Mouse (Mus musculus): ENCODE measurements around the gene Pld4. TPM values are rescaled to one million over a fixed set of nuclear protein-coding genes. Genes with fewer than 3 reads are reported as not detected.

Gene Pld4
- total RNA-seq, 2 experiments from 2014 or later: 1.7 to 4.0 TPM

DNA sequence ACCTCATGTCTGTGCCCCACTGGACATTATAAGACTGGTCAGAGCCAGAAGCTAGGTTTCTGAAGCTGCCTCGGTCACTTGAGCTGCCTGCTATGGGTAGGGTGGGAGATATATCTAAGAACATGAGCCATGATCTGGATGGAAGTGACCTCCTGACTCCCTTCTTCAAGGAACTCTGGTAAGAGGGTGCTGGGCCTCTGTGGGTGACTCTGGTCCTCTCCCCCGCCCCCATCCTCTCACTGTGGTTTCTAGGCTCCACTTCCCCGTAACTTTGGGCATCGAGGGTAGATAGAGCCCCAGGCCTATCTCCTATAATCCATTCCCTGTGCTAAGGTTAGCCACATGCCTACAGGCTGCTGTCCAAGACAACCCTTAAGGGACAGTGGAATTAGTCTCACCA, 956 bp downstream of the Pld4 start:
- H3K4me3 ChIP-seq: peak overlapping the region; percentile 49
- TF ChIP-seq CTCF (IDR thresholded peaks at IDR 0.05): no peak

DNA sequence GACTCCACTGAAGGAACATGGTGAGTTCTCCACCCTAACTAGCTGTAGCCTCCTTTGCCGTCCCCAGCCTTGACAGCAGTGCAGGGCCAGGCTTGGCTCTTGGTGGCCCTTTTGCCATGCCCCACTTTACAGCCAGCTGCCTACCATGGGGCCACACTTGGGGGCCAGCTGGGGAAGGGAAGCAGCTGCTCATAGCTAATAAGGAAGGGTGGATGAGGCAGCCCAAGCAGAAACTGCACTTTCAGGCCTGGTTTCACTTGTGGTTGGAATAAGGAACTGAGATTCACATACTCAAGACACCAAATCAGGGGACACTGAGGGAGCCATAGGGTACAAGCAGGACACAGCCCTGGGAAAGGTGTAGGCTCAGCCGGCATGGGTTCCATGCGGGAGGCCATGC, 1.6 kb downstream of the Pld4 start:
- peak overlapping the region; percentile 16; the same call in 1 of the 2 replicates for H3K27ac ChIP-seq
- TF ChIP-seq CTCF (IDR thresholded peaks at IDR 0.05): no peak
- DNase-seq: no peak
- intact Hi-C loops (cut with DNase I): no loop called here
- H3K4me3 ChIP-seq: peak overlapping the region; percentile 49

More for the DNA sequence above, 956 bp downstream of the Pld4 start:
- intact Hi-C loops (cut with DNase I): no loop called here
- DNase-seq: no peak
- peak overlapping the region; percentile 16; the same call in 1 of the 2 replicates for H3K27ac ChIP-seq

DNA sequence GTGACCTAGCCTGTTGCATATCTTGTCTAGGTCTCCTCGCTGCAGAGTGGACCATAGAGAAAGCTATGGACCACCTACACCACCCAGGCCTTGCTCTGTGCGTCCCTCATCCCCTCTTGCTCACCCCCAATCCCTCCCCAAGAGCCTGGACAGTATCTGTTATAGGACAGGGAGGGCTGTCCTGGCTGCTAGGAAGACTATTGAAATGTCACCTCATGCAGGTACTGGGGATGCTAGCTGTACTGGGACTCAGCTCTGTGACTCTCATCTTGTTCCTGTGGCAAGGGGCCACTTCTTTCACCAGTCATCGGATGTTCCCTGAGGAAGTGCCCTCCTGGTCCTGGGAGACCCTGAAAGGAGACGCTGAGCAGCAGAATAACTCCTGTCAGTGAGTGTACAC, 2.7 kb downstream of the Pld4 start:
- no peak overlapping the region for H3K4me3 ChIP-seq
- no peak overlapping the region for H3K27ac ChIP-seq
- DNase-seq: no peak
- intact Hi-C loops (cut with DNase I): no loop called here
- TF ChIP-seq CTCF (IDR thresholded peaks at IDR 0.05): no peak

GRCm38 (mm10) chr12:112764141-112764540, 3.7 kb downstream of the Pld4 start:
- intact Hi-C loops (cut with DNase I): no loop called here
- Histone ChIP-seq H3K27ac (no peak overlapping the region), H3K4me3 (no peak overlapping the region)
- TF ChIP-seq CTCF (IDR thresholded peaks at IDR 0.05): no peak
- no peak for DNase-seq

- H3K4me3 ChIP-seq: no peak overlapping the region
- intact Hi-C loops (cut with DNase I): no loop called here
- DNase-seq: no peak
- H3K27ac ChIP-seq: no peak overlapping the region
- no peak for TF ChIP-seq CTCF (IDR thresholded peaks at IDR 0.05)
Measured at GRCm38 (mm10) chr12:112764991-112765390, 4.5 kb downstream of the Pld4 start.

- H3K27ac ChIP-seq: no peak overlapping the region
- DNase-seq: no peak
- intact Hi-C loops (cut with DNase I): no loop called here
- no peak for TF ChIP-seq CTCF (IDR thresholded peaks at IDR 0.05)
- H3K4me3 ChIP-seq: no peak overlapping the region
Measured at GRCm38 (mm10) chr12:112766586-112766985, 6.1 kb downstream of the Pld4 start.

DNA sequence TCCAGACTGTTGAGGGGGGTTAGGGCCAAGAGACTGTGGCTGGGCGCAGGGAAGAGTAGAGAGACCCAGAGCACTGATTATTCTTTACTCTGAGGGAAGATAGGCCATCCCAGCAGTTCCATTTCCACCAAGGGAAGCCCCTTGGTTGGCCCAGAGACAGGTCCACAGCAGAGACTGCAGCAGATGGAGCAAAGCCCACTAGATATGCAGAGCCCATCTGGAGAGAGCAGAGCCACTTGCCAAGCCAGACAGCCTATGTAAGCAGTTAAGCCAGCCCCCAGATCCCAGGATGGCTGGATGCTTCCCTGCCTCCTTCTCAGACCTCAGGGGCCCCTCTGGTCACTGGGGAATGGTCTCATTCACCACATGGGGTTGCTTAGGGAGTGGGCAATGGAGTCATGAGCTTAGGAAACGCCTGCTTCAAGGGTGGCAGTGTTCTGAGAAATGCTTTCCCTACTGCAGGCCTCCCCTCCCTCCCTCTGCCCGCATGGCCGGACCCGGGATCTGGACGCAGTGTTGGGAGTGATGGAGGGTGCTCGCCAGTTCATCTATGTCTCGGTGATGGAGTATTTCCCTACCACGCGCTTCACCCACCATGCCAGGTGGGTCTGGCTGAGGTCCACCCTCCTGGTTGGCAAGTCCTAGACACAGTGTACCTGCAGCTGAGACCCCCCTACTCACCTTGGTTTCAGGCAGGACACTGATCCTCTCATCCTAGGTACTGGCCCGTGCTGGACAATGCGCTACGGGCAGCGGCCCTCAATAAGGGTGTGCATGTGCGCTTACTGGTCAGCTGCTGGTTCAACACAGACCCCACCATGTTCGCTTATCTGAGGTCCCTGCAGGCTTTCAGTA, 6.8 kb downstream of the Pld4 start:
- no peak for DNase-seq
- H3K4me3 ChIP-seq: no peak overlapping the region
- no peak overlapping the region for H3K27ac ChIP-seq
- no peak for TF ChIP-seq CTCF (IDR thresholded peaks at IDR 0.05)
- intact Hi-C loops (cut with DNase I): no loop called here

- TF ChIP-seq CTCF (IDR thresholded peaks at IDR 0.05): no peak
- intact Hi-C loops (cut with DNase I): no loop called here
- no peak for DNase-seq
- no peak overlapping the region for H3K27ac ChIP-seq
- H3K4me3 ChIP-seq: no peak overlapping the region
Measured at GRCm38 (mm10) chr12:112768166-112768565, 7.7 kb downstream of the Pld4 start.

- intact Hi-C loops (cut with DNase I): no loop called here
- no peak overlapping the region for H3K27ac ChIP-seq
- no peak for DNase-seq
- no peak for TF ChIP-seq CTCF (IDR thresholded peaks at IDR 0.05)
- no peak overlapping the region for H3K4me3 ChIP-seq
Measured at GRCm38 (mm10) chr12:112769031-112769430, 8.6 kb downstream of the Pld4 start.

DNA sequence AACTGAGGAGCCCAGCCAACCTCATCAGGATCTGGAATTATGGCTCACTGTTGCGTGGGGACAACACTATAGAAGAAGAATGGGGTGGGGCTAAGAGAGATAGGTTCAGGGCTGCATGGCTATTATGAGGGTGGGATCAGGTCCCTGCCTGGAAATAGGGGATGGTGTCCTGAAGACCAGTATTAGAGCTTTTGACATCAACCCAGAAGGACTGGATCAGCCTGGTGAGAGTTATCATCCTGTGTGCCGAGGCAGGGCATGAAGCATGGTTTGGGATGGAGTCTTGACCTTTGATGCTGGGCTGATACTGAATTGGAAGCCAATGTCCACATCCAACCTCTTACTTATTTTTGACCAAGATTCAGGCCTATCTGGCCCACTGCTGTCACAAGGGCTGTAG, 9.3 kb downstream of the Pld4 start:
- intact Hi-C loops (cut with DNase I): no loop called here
- no peak overlapping the region for H3K4me3 ChIP-seq
- DNase-seq: no peak
- TF ChIP-seq CTCF (IDR thresholded peaks at IDR 0.05): no peak
- no peak overlapping the region for H3K27ac ChIP-seq

DNA sequence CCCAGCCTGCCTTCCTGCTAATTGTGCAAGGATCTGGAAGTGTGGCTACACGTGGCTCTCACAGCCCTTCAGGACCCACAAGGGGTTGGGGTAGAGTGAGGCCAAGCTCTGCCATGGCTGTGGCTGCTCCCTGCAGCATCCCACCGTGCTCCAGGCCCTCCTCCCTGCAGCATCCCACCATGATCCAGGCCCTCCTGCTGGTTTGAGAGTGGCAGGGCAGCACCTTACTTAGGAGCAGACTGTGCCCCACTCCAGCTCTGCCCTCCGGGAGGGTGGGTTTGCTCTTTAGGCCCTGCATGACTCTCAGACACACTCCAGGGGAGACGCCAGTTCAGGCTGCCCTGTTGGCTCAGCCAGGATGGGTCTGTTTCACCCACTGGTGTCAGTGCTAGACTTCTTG, 9.9 kb downstream of the Pld4 start:
- intact Hi-C loops (cut with DNase I): no loop called here
- TF ChIP-seq CTCF (IDR thresholded peaks at IDR 0.05): no peak
- DNase-seq: no peak
- H3K27ac ChIP-seq: no peak overlapping the region
- no peak overlapping the region for H3K4me3 ChIP-seq

- Histone ChIP-seq H3K27ac (no peak overlapping the region), H3K4me3 (no peak overlapping the region)
- no peak for TF ChIP-seq CTCF (IDR thresholded peaks at IDR 0.05)
- intact Hi-C loops (cut with DNase I): no loop called here
- no peak for DNase-seq
Measured at GRCm38 (mm10) chr12:112772306-112772705, 11.9 kb downstream of the Pld4 start.

DNA sequence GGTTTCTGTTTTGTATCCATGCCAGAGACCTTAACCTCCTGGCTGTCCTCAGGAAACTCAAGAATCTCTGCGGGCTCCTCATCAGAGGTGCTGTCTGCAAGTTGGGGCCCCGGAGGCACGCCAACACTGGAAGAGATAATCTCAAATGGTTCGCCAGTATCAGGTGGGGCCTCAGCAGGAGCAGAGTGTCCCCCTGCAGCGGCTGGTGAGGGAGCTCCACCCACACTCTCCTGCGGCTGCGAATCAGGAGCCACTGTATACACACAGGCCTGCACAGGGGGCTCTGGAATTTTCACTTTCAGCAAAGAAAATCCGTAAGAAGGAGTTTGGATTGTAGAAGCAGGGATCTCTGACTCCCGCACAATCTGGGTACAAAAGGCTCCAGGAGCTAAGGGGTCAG, 12.9 kb downstream of the Pld4 start:
- DNase-seq: no peak
- Histone ChIP-seq H3K4me3 (no peak overlapping the region), H3K27ac (no peak overlapping the region)
- TF ChIP-seq CTCF (IDR thresholded peaks at IDR 0.05): no peak
- intact Hi-C loops (cut with DNase I): no loop called here

DNA sequence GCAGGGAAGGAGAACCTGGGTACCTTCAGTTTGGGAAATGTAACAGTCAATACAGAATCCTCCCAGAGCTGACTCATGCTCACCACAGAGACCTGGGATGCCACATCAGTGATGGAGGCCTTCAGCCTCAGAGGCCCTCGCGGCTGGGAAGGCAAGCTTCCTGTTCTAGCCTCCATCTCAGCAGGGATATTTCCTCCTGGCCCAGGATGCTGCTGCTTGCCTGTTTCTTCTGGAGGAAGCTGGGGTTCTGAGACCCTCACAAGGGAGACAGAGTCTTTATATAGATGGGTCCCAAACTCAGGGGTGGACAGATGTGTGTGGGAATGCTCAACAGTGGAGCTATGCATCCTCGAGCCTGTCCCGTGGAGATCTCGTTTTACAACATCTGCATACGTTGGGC, 13.6 kb downstream of the Pld4 start:
- Histone ChIP-seq H3K4me3 (no peak overlapping the region), H3K27ac (no peak overlapping the region)
- intact Hi-C loops (cut with DNase I): no loop called here
- no peak for TF ChIP-seq CTCF (IDR thresholded peaks at IDR 0.05)
- DNase-seq: no peak

Data from gastrocnemius, adult 2 months (tissue).